ENCODE assay signal across 8 mouse cellular contexts in the genomic region with DNA sequence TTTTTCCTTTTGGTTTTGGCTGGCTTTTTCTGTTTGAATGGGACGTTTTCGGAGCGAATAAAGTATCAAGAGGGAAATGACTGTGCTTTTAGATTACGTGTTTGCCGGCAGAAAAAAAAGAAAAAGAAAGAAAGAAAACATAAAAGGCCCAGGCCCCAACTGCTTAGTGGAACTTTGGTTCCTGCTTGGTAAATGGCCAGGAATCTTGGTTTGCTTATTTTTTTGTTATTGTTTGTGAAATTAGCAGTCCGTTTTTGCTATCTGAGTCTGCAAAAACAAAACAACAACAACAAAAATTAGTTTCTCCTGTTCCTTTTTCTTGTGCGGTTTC. TPM values are rescaled to one million over a fixed set of nuclear protein-coding genes. Genes with fewer than 3 reads are reported as not detected.
DNase-seq lines count a peak whose midpoint lies in the region; ATAC-seq lines count a peak whose summit lies in the region.

No protein-coding gene starts in this region.

- WGBS in embryonic facial prominence, embryonic 15.5 days: under 1% methylated on average over 7 of the region's 7 CpGs
- 0% methylated on average over 7 of the region's 7 CpGs for WGBS in limb, embryonic 12.5 days
- under 1% methylated on average over 7 of the region's 7 CpGs for WGBS in stomach, embryonic 14.5 days

- H3K4me1 ChIP-seq in megakaryocyte, embryonic 14.5 days: peaks cover 69% of the 10 kb centered on the region
- peaks cover 26% of the 10 kb centered on the region for H3K4me1 ChIP-seq in embryonic facial prominence, embryonic 15.5 days
- H3K4me1 ChIP-seq in limb, embryonic 12.5 days (replicated peaks): peaks cover 11% of the 10 kb centered on the region
- H3K4me1 ChIP-seq in stomach, embryonic 14.5 days (ENCODE audit: control insufficient read depth, insufficient read depth, low read length): peaks cover 23% of the 10 kb centered on the region

- DNase-seq in thymus, postnatal 25 days: no peak
- DNase-seq in T-cell, adult 2 months (ENCODE audit: low spot score): no peak

- H3K4me3 ChIP-seq in megakaryocyte, embryonic 14.5 days (replicated peaks): peak overlapping the region; percentile 95
- H3K4me3 ChIP-seq in embryonic facial prominence, embryonic 15.5 days (replicated peaks): peak overlapping the region; percentile 89
- peak overlapping the region; percentile 87 for H3K4me3 ChIP-seq in limb, embryonic 12.5 days (replicated peaks)
- H3K4me3 ChIP-seq in stomach, embryonic 14.5 days (ENCODE audit: low read depth, low read length): peak overlapping the region; percentile 62

- peaks cover 1% of the 10 kb centered on the region; the same call in 1 of the 2 replicates for H3K9me3 ChIP-seq in megakaryocyte, embryonic 14.5 days
- no peaks in the 10 kb centered on the region for H3K9me3 ChIP-seq in embryonic facial prominence, embryonic 15.5 days (replicated peaks)
- H3K9me3 ChIP-seq in limb, embryonic 12.5 days: peaks cover 1% of the 10 kb centered on the region; the same call in 1 of the 2 replicates
- no peaks in the 10 kb centered on the region for H3K9me3 ChIP-seq in stomach, embryonic 14.5 days (ENCODE audit: control insufficient read depth, low read depth, low read length)

- H3K36me3 ChIP-seq in megakaryocyte, embryonic 14.5 days (replicated peaks; ENCODE audit: low read length): peaks cover 26% of the 10 kb centered on the region
- no peaks in the 10 kb centered on the region for H3K36me3 ChIP-seq in embryonic facial prominence, embryonic 15.5 days
- H3K36me3 ChIP-seq in limb, embryonic 12.5 days: no peaks in the 10 kb centered on the region
- H3K36me3 ChIP-seq in stomach, embryonic 14.5 days (ENCODE audit: control insufficient read depth, insufficient read depth, low read length): no peaks in the 10 kb centered on the region

- H3K4me2 ChIP-seq in embryonic facial prominence, embryonic 15.5 days (replicated peaks): peak overlapping the region; percentile 57
- H3K4me2 ChIP-seq in limb, embryonic 12.5 days: peak overlapping the region; percentile 65
- H3K4me2 ChIP-seq in stomach, embryonic 14.5 days (replicated peaks; ENCODE audit: low read depth, low read length): peak overlapping the region; percentile 50

- no peak for ATAC-seq in megakaryocyte, adult 5-6 weeks (ENCODE audit: poor library complexity, severe bottlenecking)
- no peak for ATAC-seq in embryonic facial prominence, embryonic 15.5 days (ENCODE audit: insufficient number of reproducible peaks, low FRiP score, low TSS enrichment, low read depth)
- ATAC-seq in limb, embryonic 12.5 days (ENCODE audit: insufficient number of reproducible peaks, insufficient read depth, low FRiP score, low TSS enrichment, low read depth): no peak
- ATAC-seq in stomach, embryonic 14.5 days (ENCODE audit: insufficient number of reproducible peaks, insufficient read depth, low FRiP score, low read depth): no peak
- no peak for ATAC-seq in megakaryocyte-erythroid progenitor cell, adult 5-6 weeks (replicated peaks; ENCODE audit: low FRiP score, low TSS enrichment, poor library complexity, severe bottlenecking)

- no peaks in the 10 kb centered on the region for H3K27me3 ChIP-seq in megakaryocyte, embryonic 14.5 days (replicated peaks)
- no peaks in the 10 kb centered on the region for H3K27me3 ChIP-seq in embryonic facial prominence, embryonic 15.5 days
- H3K27me3 ChIP-seq in limb, embryonic 12.5 days: no peaks in the 10 kb centered on the region
- H3K27me3 ChIP-seq in stomach, embryonic 14.5 days (ENCODE audit: control insufficient read depth, insufficient read depth, low read length): no peaks in the 10 kb centered on the region

- peak overlapping the region; percentile 88 for H3K9ac ChIP-seq in embryonic facial prominence, embryonic 15.5 days
- peak overlapping the region; percentile 97 for H3K9ac ChIP-seq in limb, embryonic 12.5 days (replicated peaks)
- H3K9ac ChIP-seq in stomach, embryonic 14.5 days (replicated peaks; ENCODE audit: low read depth, low read length): peak overlapping the region; percentile 98

- H3K27ac ChIP-seq in embryonic facial prominence, embryonic 15.5 days (replicated peaks): peak overlapping the region; percentile 98
- peak overlapping the region; percentile 100 for H3K27ac ChIP-seq in limb, embryonic 12.5 days
- peak overlapping the region; percentile 99 for H3K27ac ChIP-seq in stomach, embryonic 14.5 days (ENCODE audit: low read length)

RNA-seq across cellular contexts. Expression of a gene that starts 0.8 kb away (rescaled TPM):
- polyA plus RNA-seq in megakaryocyte, embryonic 14.5 days (2012; ENCODE audit: insufficient read depth, low replicate concordance): 35.2 and 38.7 TPM in 2 replicates
- 51.4 and 51.8 TPM in 2 replicates for total RNA-seq in megakaryocyte, adult 5-6 weeks (2015)
- 36.6 and 37.1 TPM in 2 replicates for total RNA-seq in megakaryocyte, adult 5-6 weeks (2017)
- polyA plus RNA-seq in embryonic facial prominence, embryonic 15.5 days (2015; fragmentation: Nextera tagmentation; extraction: Ambion mirVana): 31.0 and 33.3 TPM in 2 replicates
- 28.9 and 30.6 TPM in 2 replicates for polyA plus RNA-seq in limb, embryonic 12.5 days (2016; fragmentation: Nextera tagmentation; extraction: Ambion mirVana)
- 39.9 and 40.5 TPM in 2 replicates for polyA plus RNA-seq in stomach, embryonic 14.5 days (2014; fragmentation: Nextera tagmentation; extraction: Ambion mirVana)
- 25.8 and 28.9 TPM in 2 replicates for total RNA-seq in megakaryocyte-erythroid progenitor cell, adult 5-6 weeks (2014; fragmentation: Nextera tagmentation)
- 16.5 and 20.0 TPM in 2 replicates for total RNA-seq in megakaryocyte-erythroid progenitor cell, adult 5-6 weeks (2017)
